Comparison of ENCODE assay signal across 8 mouse cellular contexts in genomic region chr17:26933885-26934827, GRCm38 (mm10). TPM values are rescaled to one million over a fixed set of nuclear protein-coding genes. Genes with fewer than 3 reads are reported as not detected.
DNase-seq lines count a peak whose midpoint lies in the region; ATAC-seq and TF ChIP-seq lines count a peak whose summit lies in the region.

No protein-coding gene starts in this region.

- H3K4me2 ChIP-seq in intestine, embryonic 15.5 days (replicated peaks) = peak overlapping the region; percentile 95
- H3K4me2 ChIP-seq in myocyte (ENCODE audit: low read depth) = peak overlapping the region; percentile 83

- intact Hi-C loops in left cerebral cortex, postnatal 14 days (cut with DNase I) = no loop called here

- TF ChIP-seq POLR2A in liver, adult 2 months (IDR thresholded peaks at IDR 0.05; ENCODE audit: extremely low read depth, insufficient read depth, low read length) = no peak
- no peak for TF ChIP-seq POLR2A in myocyte (IDR thresholded peaks at IDR 0.05; ENCODE audit: insufficient read length, low read depth)

- H3ac ChIP-seq in myocyte (ENCODE audit: control insufficient read depth, insufficient read length) = no peak overlapping the region

- H3K4me3 ChIP-seq in liver, adult 2 months (ENCODE audit: insufficient read depth, low read depth, low read length) = peak overlapping the region; percentile 82
- H3K4me3 ChIP-seq in forebrain, embryonic 10.5 days = peak overlapping the region; percentile 67
- H3K4me3 ChIP-seq in intestine, embryonic 15.5 days (replicated peaks) = peak overlapping the region; percentile 68
- peak overlapping the region; percentile 39 for H3K4me3 ChIP-seq in myocyte

- no peak for TF ChIP-seq CTCF in liver, adult 2 months (IDR thresholded peaks at IDR 0.05; ENCODE audit: low read depth, low read length)

- no peaks in the 10 kb centered on the region for H3K9me3 ChIP-seq in forebrain, embryonic 10.5 days
- no peaks in the 10 kb centered on the region for H3K9me3 ChIP-seq in intestine, embryonic 15.5 days

- 76% methylated on average over 16 of the region's 16 CpGs for WGBS in liver, adult 2 months
- 83% methylated on average over 16 of the region's 16 CpGs for WGBS in forebrain, embryonic 10.5 days
- 75% methylated on average over 16 of the region's 16 CpGs for WGBS in intestine, embryonic 15.5 days

- ATAC-seq in intestine, embryonic 15.5 days = no peak

- H3K4me1 ChIP-seq in liver, adult 2 months (ENCODE audit: control insufficient read depth, insufficient read depth, low read length) = peaks cover 13% of the 10 kb centered on the region
- H3K4me1 ChIP-seq in forebrain, embryonic 10.5 days = peaks cover 41% of the 10 kb centered on the region
- peaks cover 33% of the 10 kb centered on the region for H3K4me1 ChIP-seq in intestine, embryonic 15.5 days (replicated peaks)

- peak overlapping the region; percentile 91 for H3K9ac ChIP-seq in liver, adult 2 months (ENCODE audit: low read depth, low read length)
- H3K9ac ChIP-seq in intestine, embryonic 15.5 days = peak overlapping the region; percentile 77; the same call in 1 of the 2 replicates

- DNase-seq in liver, adult 2 months (ENCODE audit: extremely low read depth, low read depth, low spot score) = no peak
- no peak for DNase-seq in liver
- no peak for DNase-seq in forebrain, embryonic 10.5 days (ENCODE audit: extremely low spot score, low spot score)
- DNase-seq in cerebellum, postnatal 36 days = no peak
- no peak for DNase-seq in left cerebral cortex, postnatal 14 days (ENCODE audit: low spot score in 2 of 2)
- DNase-seq in layer of hippocampus, postnatal 36 days = no peak

- H3K27ac ChIP-seq in liver, adult 2 months (replicated peaks; ENCODE audit: insufficient read depth, low read depth, low read length) = no peak overlapping the region
- H3K27ac ChIP-seq in forebrain, embryonic 10.5 days = 0 out of 2 replicates have a peak overlapping the region, but pooled peaks have one; percentile 87
- no peak overlapping the region for H3K27ac ChIP-seq in intestine, embryonic 15.5 days

- H3K27me3 ChIP-seq in liver, adult 2 months (ENCODE audit: control insufficient read depth, insufficient read depth, low read length) = no peaks in the 10 kb centered on the region
- no peaks in the 10 kb centered on the region for H3K27me3 ChIP-seq in forebrain, embryonic 10.5 days (ENCODE audit: poor library complexity, severe bottlenecking)
- H3K27me3 ChIP-seq in intestine, embryonic 15.5 days (replicated peaks) = no peaks in the 10 kb centered on the region
- H3K27me3 ChIP-seq in myocyte (ENCODE audit: control insufficient read depth, insufficient read depth, insufficient read length) = no peaks in the 10 kb centered on the region

- peaks cover 9% of the 10 kb centered on the region for H3K79me2 ChIP-seq in liver, adult 2 months (ENCODE audit: control insufficient read depth, insufficient read depth, low read length)
- peaks cover 13% of the 10 kb centered on the region for H3K79me2 ChIP-seq in myocyte (ENCODE audit: control insufficient read depth, insufficient read depth)

- H3K36me3 ChIP-seq in liver, adult 2 months (ENCODE audit: control insufficient read depth, insufficient read depth, low read length) = no peaks in the 10 kb centered on the region
- H3K36me3 ChIP-seq in forebrain, embryonic 10.5 days (replicated peaks) = peaks cover 72% of the 10 kb centered on the region
- peaks cover 8% of the 10 kb centered on the region for H3K36me3 ChIP-seq in intestine, embryonic 15.5 days
- H3K36me3 ChIP-seq in myocyte (ENCODE audit: control insufficient read depth, insufficient read depth) = peaks cover under 1% of the 10 kb centered on the region

TF ChIP-seq in myocyte, 11 proteins besides CTCF, POLR2A, EP300 and RAD21:
- no peak for TF ChIP-seq TCF12 (IDR thresholded peaks at IDR 0.05; ENCODE audit: insufficient read depth, poor library complexity, severe bottlenecking)
- no peak for TF ChIP-seq MAX (IDR thresholded peaks at IDR 0.05; ENCODE audit: low read depth)
TF ChIP-seq in myocyte: peak in this region for 0.

RNA-seq across cellular contexts. Expression of gene Phf1, which starts 1.3 kb away (rescaled TPM):
- total RNA-seq in liver, adult 2 months (2014; rRNA removed) = 4.2 and 5.6 TPM in 2 replicates
- polyA plus RNA-seq in liver, adult 2 months (2012; rRNA removed) = 22.0 and 35.0 TPM in 2 replicates
- polyA plus RNA-seq in forebrain, embryonic 10.5 days (2016; fragmentation: Nextera tagmentation; extraction: Ambion mirVana) = 2.8 and 2.9 TPM in 2 replicates
- polyA plus RNA-seq in intestine, embryonic 15.5 days (2015; fragmentation: Nextera tagmentation; extraction: Ambion mirVana) = 6.6 and 6.9 TPM in 2 replicates
- 9.6 TPM for polyA plus RNA-seq in myocyte (2012; fragmentation: generic; extraction: Trizol)
- 10 to 100 TPM; 16.8 to 20.2 TPM for total RNA-seq in left cerebral cortex, postnatal 14 days (2021)
- 10 to 100 TPM; 28.8 to 30.0 TPM for total RNA-seq in layer of hippocampus, postnatal 36 days (2021)

RNA-seq across cellular contexts. Expression of gene Cuta, which starts 5.2 kb away (rescaled TPM):
- total RNA-seq in liver, adult 2 months (2014; rRNA removed) = 19.6 and 21.4 TPM in 2 replicates
- polyA plus RNA-seq in liver, adult 2 months (2012; rRNA removed) = 126 and 129 TPM in 2 replicates
- polyA plus RNA-seq in forebrain, embryonic 10.5 days (2016; fragmentation: Nextera tagmentation; extraction: Ambion mirVana) = 180 and 184 TPM in 2 replicates
- 246 and 261 TPM in 2 replicates for polyA plus RNA-seq in intestine, embryonic 15.5 days (2015; fragmentation: Nextera tagmentation; extraction: Ambion mirVana)
- polyA plus RNA-seq in myocyte (2012; fragmentation: generic; extraction: Trizol) = 169 TPM
- 100 to 1,000 TPM; 127 to 133 TPM for total RNA-seq in left cerebral cortex, postnatal 14 days (2021)
- total RNA-seq in layer of hippocampus, postnatal 36 days (2021) = 100 to 1,000 TPM in 1 of 2 experiments, 10 to 100 TPM in 1; 99.3 to 104 TPM

RNA-seq across cellular contexts. Expression of gene Syngap1, which starts 6.9 kb away (rescaled TPM):
- 0.92 and 0.94 TPM in 2 replicates for total RNA-seq in liver, adult 2 months (2014; rRNA removed)
- polyA plus RNA-seq in liver, adult 2 months (2012; rRNA removed) = 1.3 and 2.3 TPM in 2 replicates
- polyA plus RNA-seq in forebrain, embryonic 10.5 days (2016; fragmentation: Nextera tagmentation; extraction: Ambion mirVana) = 1.5 and 1.9 TPM in 2 replicates
- polyA plus RNA-seq in intestine, embryonic 15.5 days (2015; fragmentation: Nextera tagmentation; extraction: Ambion mirVana) = 1.2 and 1.6 TPM in 2 replicates
- polyA plus RNA-seq in myocyte (2012; fragmentation: generic; extraction: Trizol) = 5.2 TPM
- 100 to 1,000 TPM; 594 to 653 TPM for total RNA-seq in left cerebral cortex, postnatal 14 days (2021)
- 100 to 1,000 TPM; 449 to 485 TPM for total RNA-seq in layer of hippocampus, postnatal 36 days (2021)

RNA-seq across cellular contexts. Expression of gene Kifc5b, which starts 17.3 kb away (rescaled TPM):
- 0.47 and 0.55 TPM in 2 replicates for total RNA-seq in liver, adult 2 months (2014; rRNA removed)
- 0.45 and 0.50 TPM in 2 replicates for polyA plus RNA-seq in liver, adult 2 months (2012; rRNA removed)
- 11.7 and 12.5 TPM in 2 replicates for polyA plus RNA-seq in forebrain, embryonic 10.5 days (2016; fragmentation: Nextera tagmentation; extraction: Ambion mirVana)
- 5.1 and 6.5 TPM in 2 replicates for polyA plus RNA-seq in intestine, embryonic 15.5 days (2015; fragmentation: Nextera tagmentation; extraction: Ambion mirVana)
- polyA plus RNA-seq in myocyte (2012; fragmentation: generic; extraction: Trizol) = 15.4 TPM
- total RNA-seq in left cerebral cortex, postnatal 14 days (2021) = 1 to 10 TPM; 2.9 to 3.3 TPM
- 1 to 10 TPM; 3.2 to 4.0 TPM for total RNA-seq in layer of hippocampus, postnatal 36 days (2021)

RNA-seq across cellular contexts. Expression of gene Zbtb9, which starts 38.8 kb away (rescaled TPM):
- 3.3 and 4.1 TPM in 2 replicates for total RNA-seq in liver, adult 2 months (2014; rRNA removed)
- 3.6 and 4.6 TPM in 2 replicates for polyA plus RNA-seq in liver, adult 2 months (2012; rRNA removed)
- polyA plus RNA-seq in forebrain, embryonic 10.5 days (2016; fragmentation: Nextera tagmentation; extraction: Ambion mirVana) = 17.5 and 20.1 TPM in 2 replicates
- polyA plus RNA-seq in intestine, embryonic 15.5 days (2015; fragmentation: Nextera tagmentation; extraction: Ambion mirVana) = 14.0 and 14.2 TPM in 2 replicates
- 8.8 TPM for polyA plus RNA-seq in myocyte (2012; fragmentation: generic; extraction: Trizol)
- 10 to 100 TPM; 16.1 to 16.3 TPM for total RNA-seq in left cerebral cortex, postnatal 14 days (2021)
- total RNA-seq in layer of hippocampus, postnatal 36 days (2021) = 10 to 100 TPM; 15.0 to 15.6 TPM
